Mouse (Mus musculus): Measurements from ENCODE around the gene Mxd4. TPM values are rescaled to one million over a fixed set of nuclear protein-coding genes. Genes with fewer than 3 reads are reported as not detected.

The Mxd4 gene
- polyA plus RNA-seq (2012; ENCODE audit: insufficient read depth, low replicate concordance), result 12.3 and 31.0 TPM in 2 replicates

DNA sequence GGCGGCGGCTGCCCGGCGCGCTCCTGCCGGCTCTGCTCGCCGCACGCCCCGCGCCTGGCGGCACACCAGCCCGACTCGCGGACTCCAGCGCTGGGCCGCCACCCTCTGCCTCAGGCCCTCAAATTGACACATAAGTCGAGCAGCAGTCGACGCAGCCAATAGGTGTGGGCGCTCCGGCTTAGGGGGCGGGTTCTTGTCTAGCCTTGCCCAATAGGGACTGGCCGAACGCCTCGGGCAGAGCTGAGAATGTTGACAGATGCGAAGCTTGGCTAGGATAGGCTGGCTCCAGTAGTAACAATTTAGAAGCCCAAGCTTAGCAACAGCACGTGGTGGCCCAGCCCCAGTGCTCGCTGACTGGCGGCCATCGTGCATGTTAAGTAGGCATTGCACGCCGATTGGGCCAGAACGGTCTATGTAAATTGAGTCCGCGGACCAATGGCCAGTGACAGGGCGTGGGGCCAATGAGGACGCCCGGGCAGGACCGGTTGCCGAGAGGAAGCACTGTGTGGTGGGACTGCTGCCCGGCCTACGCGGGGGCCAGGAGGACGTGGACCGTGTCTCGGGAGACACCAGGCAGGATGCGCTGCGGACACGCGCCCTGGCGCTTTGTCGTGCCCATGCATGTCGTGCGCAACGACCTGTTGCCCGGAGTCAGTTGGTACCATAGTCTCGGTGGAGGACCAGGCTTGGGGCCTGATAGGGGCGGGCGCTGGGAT, at the start of gene Mxd4:
TSS of gene Mxd4 (minus strand) at position 120 of the 716 bp plus-strand sequence.
- Histone ChIP-seq H3K9me3 (no peaks in the 10 kb centered on the region), H3K36me3 (replicated peaks; ENCODE audit: low read length) (peaks cover 35% of the 10 kb centered on the region), H3K4me3 (replicated peaks) (peak within 1 kb of the TSS; percentile 100), H3K4me1 (peaks cover 79% of the 10 kb centered on the region), H3K27me3 (replicated peaks) (no peaks in the 10 kb centered on the region)
- no peak for TF ChIP-seq FLI1 (IDR thresholded peaks at IDR 0.05; ENCODE audit: low read length)
- no peak for TF ChIP-seq GATA1 (IDR thresholded peaks at IDR 0.05; ENCODE audit: borderline replicate concordance, low read length)

DNA sequence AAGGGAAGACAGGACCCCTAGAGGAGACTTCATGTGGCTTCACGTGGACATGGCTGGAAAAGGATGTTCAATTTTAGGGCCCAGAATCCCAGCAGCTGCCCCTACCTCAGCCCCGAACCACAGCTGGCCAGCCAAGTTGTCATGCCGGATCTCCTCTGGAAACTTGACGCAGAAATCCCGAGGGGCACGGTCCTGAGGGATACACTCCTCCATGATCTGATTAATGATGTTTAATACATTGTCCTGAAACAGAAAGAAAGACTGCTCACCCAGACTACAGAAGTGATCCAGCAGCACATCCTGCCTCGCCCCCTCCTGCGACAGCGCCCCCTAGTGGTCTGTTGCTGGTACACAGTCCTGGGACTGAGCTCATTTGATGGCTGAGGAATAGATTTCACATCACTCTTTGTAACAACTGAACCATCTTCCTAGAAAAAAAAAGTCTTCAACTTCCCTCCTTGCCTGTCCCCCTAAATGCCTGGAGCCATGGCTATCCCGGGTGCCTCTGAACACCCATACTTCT, 48.4 kb upstream of the Mxd4 start:
- Histone ChIP-seq H3K27me3 (replicated peaks) (peaks cover 2% of the 10 kb centered on the region), H3K9me3 (no peaks in the 10 kb centered on the region), H3K4me1 (peaks cover 84% of the 10 kb centered on the region), H3K36me3 (replicated peaks; ENCODE audit: low read length) (no peaks in the 10 kb centered on the region), H3K4me3 (replicated peaks) (peak overlapping the region; percentile 19)
- TF ChIP-seq GATA1 (IDR thresholded peaks at IDR 0.05; ENCODE audit: borderline replicate concordance, low read length) (no peak), FLI1 (IDR thresholded peaks at IDR 0.05; ENCODE audit: low read length) (no peak)

DNA sequence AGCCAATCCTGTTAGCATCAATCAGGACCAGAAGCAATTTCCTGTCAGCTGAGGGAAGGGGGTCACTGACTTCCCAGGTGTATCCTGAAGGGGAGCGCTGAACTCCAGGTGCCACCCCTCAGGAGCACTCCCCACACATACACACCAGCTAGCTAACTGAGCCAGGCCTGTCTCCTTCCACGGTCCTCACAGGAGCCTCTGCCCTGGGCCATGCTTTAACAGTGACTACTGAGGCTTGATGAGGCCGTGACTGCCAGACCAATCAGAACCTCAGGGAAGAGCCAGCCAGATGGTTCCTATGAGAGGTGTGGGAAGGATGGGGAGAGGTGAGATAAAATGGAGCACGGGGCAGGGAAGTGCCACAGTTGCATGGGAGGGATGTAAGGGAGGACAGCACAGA, 47.5 kb upstream of the Mxd4 start:
- Histone ChIP-seq H3K36me3 (replicated peaks; ENCODE audit: low read length) (no peaks in the 10 kb centered on the region), H3K4me3 (replicated peaks) (peak overlapping the region; percentile 52), H3K4me1 (peaks cover 88% of the 10 kb centered on the region), H3K27me3 (replicated peaks) (peaks cover 2% of the 10 kb centered on the region), H3K9me3 (no peaks in the 10 kb centered on the region)
- TF ChIP-seq FLI1 (IDR thresholded peaks at IDR 0.05; ENCODE audit: low read length), result no peak
- TF ChIP-seq GATA1 (IDR thresholded peaks at IDR 0.05; ENCODE audit: borderline replicate concordance, low read length), result no peak

DNA sequence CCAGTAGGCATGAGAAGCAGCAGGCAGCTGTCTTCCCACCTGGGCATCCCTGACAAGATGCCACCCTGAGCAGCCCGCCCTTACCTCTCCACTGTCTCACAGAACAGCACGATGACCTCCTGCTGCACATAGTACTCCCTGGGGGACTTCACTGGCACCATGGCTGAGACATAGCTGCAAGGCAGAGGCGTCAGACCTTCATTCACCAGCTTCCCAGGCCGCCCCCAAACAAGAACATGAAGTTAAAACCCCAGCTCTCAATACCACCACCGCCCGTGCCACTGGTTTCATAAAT, 45.6 kb upstream of the Mxd4 start:
- H3K4me3 ChIP-seq (replicated peaks), result peak overlapping the region; percentile 11
- H3K9me3 ChIP-seq, result no peaks in the 10 kb centered on the region
- peaks cover 74% of the 10 kb centered on the region for H3K4me1 ChIP-seq
- H3K36me3 ChIP-seq (replicated peaks; ENCODE audit: low read length), result no peaks in the 10 kb centered on the region
- no peak for TF ChIP-seq FLI1 (IDR thresholded peaks at IDR 0.05; ENCODE audit: low read length)
- no peak for TF ChIP-seq GATA1 (IDR thresholded peaks at IDR 0.05; ENCODE audit: borderline replicate concordance, low read length)
- peaks cover 5% of the 10 kb centered on the region for H3K27me3 ChIP-seq (replicated peaks)

DNA sequence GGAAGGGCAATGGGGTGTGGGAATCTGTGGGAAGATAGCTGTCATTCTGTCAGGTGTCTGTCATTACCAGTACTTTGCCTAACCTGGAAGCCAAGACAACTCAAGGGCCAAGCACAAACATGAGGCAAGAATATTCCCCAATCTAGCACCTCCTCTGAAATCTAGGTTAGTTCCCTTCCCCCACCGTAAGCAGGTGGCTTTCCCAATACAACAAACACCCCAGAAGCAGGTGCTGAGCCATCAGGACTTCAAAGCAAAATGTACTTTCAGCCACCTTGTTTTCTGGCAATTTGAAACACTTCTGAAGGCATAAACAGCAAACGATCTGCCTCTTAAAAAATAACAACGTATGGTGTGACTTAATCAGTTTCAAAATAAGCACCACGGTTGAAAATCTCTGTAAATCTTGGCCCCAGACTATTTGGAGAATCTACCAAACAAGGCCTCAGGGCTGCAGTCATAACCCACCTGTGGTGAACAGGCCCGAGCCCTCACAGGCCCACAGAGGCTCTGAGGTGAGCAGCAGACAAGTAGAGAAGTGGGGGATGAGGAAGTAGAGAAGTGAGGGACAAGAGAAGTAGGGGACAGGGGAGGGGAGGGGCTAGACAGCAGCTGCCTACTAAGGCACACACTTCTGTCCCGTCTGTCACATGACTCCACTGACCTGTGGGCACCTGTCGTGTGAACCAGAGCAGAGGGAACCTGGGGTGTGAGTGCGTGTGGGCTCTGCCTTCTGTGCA, 45.1 kb upstream of the Mxd4 start:
- no peaks in the 10 kb centered on the region for H3K9me3 ChIP-seq
- H3K4me3 ChIP-seq (replicated peaks), result peak overlapping the region; percentile 11
- H3K4me1 ChIP-seq, result peaks cover 70% of the 10 kb centered on the region
- peaks cover 5% of the 10 kb centered on the region for H3K27me3 ChIP-seq (replicated peaks)
- H3K36me3 ChIP-seq (replicated peaks; ENCODE audit: low read length), result no peaks in the 10 kb centered on the region
- TF ChIP-seq FLI1 (IDR thresholded peaks at IDR 0.05; ENCODE audit: low read length), result no peak
- no peak for TF ChIP-seq GATA1 (IDR thresholded peaks at IDR 0.05; ENCODE audit: borderline replicate concordance, low read length)

DNA sequence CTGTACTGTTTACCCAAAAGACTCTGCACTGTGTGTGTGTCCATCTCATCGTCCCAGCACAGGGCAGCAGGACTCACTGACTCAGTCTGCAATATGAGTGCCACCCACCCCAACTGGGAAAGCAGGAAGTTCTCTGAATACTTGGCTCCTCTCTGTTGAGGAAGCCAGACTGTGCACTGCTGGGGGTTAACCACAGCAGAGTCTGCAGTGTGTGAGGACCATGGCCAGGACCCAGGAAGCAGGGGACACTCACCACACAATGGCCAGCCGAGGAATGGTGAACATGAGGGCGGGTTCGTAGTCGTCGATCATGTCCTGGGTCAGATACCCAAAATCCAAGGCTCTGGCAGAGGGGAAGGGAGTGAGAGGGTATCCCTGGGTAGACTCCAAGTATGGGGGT, 44.4 kb upstream of the Mxd4 start:
- TF ChIP-seq GATA1 (IDR thresholded peaks at IDR 0.05; ENCODE audit: borderline replicate concordance, low read length) (no peak), FLI1 (IDR thresholded peaks at IDR 0.05; ENCODE audit: low read length) (no peak)
- peaks cover 65% of the 10 kb centered on the region for H3K4me1 ChIP-seq
- H3K36me3 ChIP-seq (replicated peaks; ENCODE audit: low read length), result no peaks in the 10 kb centered on the region
- H3K9me3 ChIP-seq, result no peaks in the 10 kb centered on the region
- H3K4me3 ChIP-seq (replicated peaks), result peak overlapping the region; percentile 75
- peaks cover 5% of the 10 kb centered on the region for H3K27me3 ChIP-seq (replicated peaks)

DNA sequence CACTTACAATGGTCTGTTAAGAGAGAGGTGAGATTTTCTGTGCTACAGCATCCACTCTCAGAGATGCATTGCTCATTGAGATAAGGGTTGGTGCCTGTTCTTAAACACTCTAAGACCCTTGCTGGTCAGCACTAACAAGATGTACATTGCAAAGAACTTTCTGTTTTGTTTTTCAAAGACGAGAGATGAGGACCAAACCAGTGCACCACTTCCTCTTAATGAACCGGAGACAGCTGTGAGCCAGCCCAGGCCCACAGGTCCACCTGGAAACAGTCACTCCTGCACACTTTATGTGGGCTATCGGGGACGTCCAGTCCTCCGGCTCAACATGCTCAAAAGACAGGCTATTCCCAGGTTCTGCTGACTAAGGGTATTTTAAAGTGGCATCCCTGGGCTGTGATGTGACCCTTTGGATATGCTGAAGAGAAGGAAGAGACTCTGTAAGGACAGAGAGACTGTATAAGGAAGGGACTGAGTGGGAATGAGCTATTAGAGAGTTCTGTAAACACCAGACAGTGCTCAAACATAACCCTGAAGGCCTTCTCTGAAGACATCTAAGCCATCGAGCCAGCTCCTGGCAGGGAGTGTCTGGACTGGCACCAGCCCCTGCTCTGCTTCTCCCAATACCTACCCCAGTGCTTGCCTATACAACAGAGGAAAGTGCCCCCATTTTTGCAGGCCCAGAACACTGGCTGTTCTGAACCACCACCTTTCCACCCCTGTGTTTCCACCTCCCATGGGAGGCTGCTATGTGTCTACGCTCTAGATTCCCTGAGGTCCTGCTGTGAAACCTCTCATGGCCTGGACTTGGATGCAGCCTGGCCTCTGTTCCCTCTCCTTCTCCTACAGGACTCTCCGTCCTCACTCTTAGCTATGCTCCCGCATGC, 43.3 kb upstream of the Mxd4 start:
- no peak overlapping the region for H3K4me3 ChIP-seq (replicated peaks)
- TF ChIP-seq FLI1 (IDR thresholded peaks at IDR 0.05; ENCODE audit: low read length) (no peak), GATA1 (IDR thresholded peaks at IDR 0.05; ENCODE audit: borderline replicate concordance, low read length) (no peak)
- H3K27me3 ChIP-seq (replicated peaks), result peaks cover 5% of the 10 kb centered on the region
- peaks cover 65% of the 10 kb centered on the region for H3K4me1 ChIP-seq
- H3K9me3 ChIP-seq, result no peaks in the 10 kb centered on the region
- no peaks in the 10 kb centered on the region for H3K36me3 ChIP-seq (replicated peaks; ENCODE audit: low read length)

DNA sequence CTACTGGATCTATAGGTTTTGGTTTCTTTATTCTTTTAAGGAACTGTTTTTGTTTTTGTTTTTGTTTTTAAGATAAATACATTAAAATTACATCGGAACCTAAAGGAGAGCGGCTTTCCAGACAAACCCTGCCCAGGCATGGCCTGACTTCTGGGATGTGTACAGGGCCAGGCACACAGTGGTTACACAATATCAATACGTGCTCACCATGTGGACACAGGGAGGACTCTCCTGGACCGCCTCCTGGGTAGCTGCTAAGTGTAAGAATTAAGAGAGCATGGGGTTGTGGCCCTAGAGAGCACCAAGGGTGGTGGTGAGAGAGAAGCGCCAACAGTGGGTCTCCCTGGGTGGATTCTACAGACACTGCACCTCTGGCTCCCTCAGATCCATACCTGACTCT, 42.0 kb upstream of the Mxd4 start:
- Histone ChIP-seq H3K27me3 (replicated peaks) (peaks cover 7% of the 10 kb centered on the region), H3K4me3 (replicated peaks) (no peak overlapping the region), H3K36me3 (replicated peaks; ENCODE audit: low read length) (no peaks in the 10 kb centered on the region), H3K9me3 (no peaks in the 10 kb centered on the region), H3K4me1 (peaks cover 65% of the 10 kb centered on the region)
- TF ChIP-seq GATA1 (IDR thresholded peaks at IDR 0.05; ENCODE audit: borderline replicate concordance, low read length) (no peak), FLI1 (IDR thresholded peaks at IDR 0.05; ENCODE audit: low read length) (no peak)

DNA sequence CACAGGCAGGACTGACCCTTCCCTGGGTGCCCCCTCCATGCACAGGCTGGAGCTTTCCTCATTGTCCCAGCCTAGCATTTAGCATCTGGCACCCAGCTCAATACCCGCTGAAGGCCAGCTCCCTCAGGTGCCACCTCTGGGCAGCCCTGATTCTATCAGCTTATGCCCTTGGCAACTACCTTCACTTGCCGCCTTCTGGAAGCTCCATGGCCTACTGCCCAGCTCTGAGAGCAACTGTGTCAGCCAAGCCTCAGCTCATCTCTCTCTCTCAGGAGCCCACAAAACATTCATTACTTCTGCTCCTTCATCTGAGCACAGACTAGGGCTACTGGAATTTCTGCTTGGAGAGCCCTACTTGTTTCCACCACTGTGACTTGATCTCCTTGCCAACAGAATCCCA, 38.0 kb upstream of the Mxd4 start:
- Histone ChIP-seq H3K4me1 (peaks cover 42% of the 10 kb centered on the region), H3K27me3 (replicated peaks) (peaks cover 8% of the 10 kb centered on the region), H3K36me3 (replicated peaks; ENCODE audit: low read length) (no peaks in the 10 kb centered on the region), H3K9me3 (no peaks in the 10 kb centered on the region), H3K4me3 (replicated peaks) (peak overlapping the region; percentile 21)
- TF ChIP-seq GATA1 (IDR thresholded peaks at IDR 0.05; ENCODE audit: borderline replicate concordance, low read length) (no peak), FLI1 (IDR thresholded peaks at IDR 0.05; ENCODE audit: low read length) (no peak)
